ENCODE assay signal across 10 mouse cellular contexts in genomic region chr1:91207334-91208074, GRCm38 (mm10). TPM values are rescaled to one million over a fixed set of nuclear protein-coding genes. Genes with fewer than 3 reads are reported as not detected.
DNase-seq lines count a peak whose midpoint lies in the region; ATAC-seq and TF ChIP-seq lines count a peak whose summit lies in the region.
"Had no signal": no experiment of that assay in that cellular context is flagged by ENCODE, and none has a peak within 500 bp of the region (broad histone marks: within the 10 kb centered on the region; RNA-seq: fewer than 3 reads in every experiment).

No protein-coding gene starts in this region.

- intact Hi-C loops in left cerebral cortex, postnatal 10 days (cut with DNase I), result no loop called here

- H3K27ac ChIP-seq in liver, postnatal 0 days (ENCODE audit: low read depth), result peak overlapping the region; percentile 44; the same call in 1 of the 2 replicates
- H3K27ac ChIP-seq: embryonic facial prominence, embryonic 15.5 days had no signal

- no peaks in the 10 kb centered on the region for H3K9me3 ChIP-seq in liver, postnatal 0 days (ENCODE audit: low read length)
- H3K9me3 ChIP-seq: embryonic facial prominence, embryonic 15.5 days had no signal

- H3K79me2 ChIP-seq in myocyte (ENCODE audit: control insufficient read depth, insufficient read depth), result no peaks in the 10 kb centered on the region

- H3K36me3 ChIP-seq in liver, postnatal 0 days (replicated peaks; ENCODE audit: insufficient read depth, low read length), result no peaks in the 10 kb centered on the region
- no peaks in the 10 kb centered on the region for H3K36me3 ChIP-seq in myocyte (ENCODE audit: control insufficient read depth, insufficient read depth)
- H3K36me3 ChIP-seq: embryonic facial prominence, embryonic 15.5 days had no signal

- peak; percentile 33 to 37 for DNase-seq in cerebellum, postnatal 36 days
- DNase-seq in cerebellum, adult 11-12 months, result no peak
- no peak for DNase-seq in liver, postnatal 0 days
- DNase-seq in liver, result no peak
- DNase-seq in kidney, postnatal 4 days, result no peak
- no peak for DNase-seq in left cerebral cortex, postnatal 10 days (ENCODE audit: extremely low spot score in 1 of 2, low spot score in 2 of 2)
- DNase-seq: kidney, adult 11 months had no signal

- H3K4me3 ChIP-seq in liver, postnatal 0 days (ENCODE audit: low read depth, low read length), result no peak overlapping the region
- no peak overlapping the region for H3K4me3 ChIP-seq in myocyte
- H3K4me3 ChIP-seq: embryonic facial prominence, embryonic 15.5 days had no signal

- no peak for TF ChIP-seq CTCF in liver, postnatal 0 days (IDR thresholded peaks at IDR 0.05; ENCODE audit: low read depth)

- 64% methylated on average over 3 of the region's 3 CpGs for WGBS in liver, postnatal 0 days (ENCODE audit: insufficient replicate concordance)

- H3K4me1 ChIP-seq in liver, postnatal 0 days (ENCODE audit: insufficient read depth), result peaks cover 6% of the 10 kb centered on the region; the same call in 1 of the 2 replicates

- H3K9ac ChIP-seq in liver, postnatal 0 days (replicated peaks), result no peak overlapping the region
- H3K9ac ChIP-seq: embryonic facial prominence, embryonic 15.5 days had no signal

- H3K4me2 ChIP-seq in liver, postnatal 0 days (ENCODE audit: low read depth, low read length), result no peak overlapping the region
- no peak overlapping the region for H3K4me2 ChIP-seq in myocyte (ENCODE audit: low read depth)
- H3K4me2 ChIP-seq: embryonic facial prominence, embryonic 15.5 days had no signal

- TF ChIP-seq EP300 in liver, postnatal 0 days (IDR thresholded peaks at IDR 0.05; ENCODE audit: low read depth), result no peak

- peak; percentile 57; the same call in 1 of the 2 replicates for ATAC-seq in liver, postnatal 0 days
- peak; percentile 9; the same call in 1 of the 2 replicates for ATAC-seq in common myeloid progenitor, adult 5-6 weeks (replicated peaks; ENCODE audit: low read depth, poor library complexity, severe bottlenecking)

- no peaks in the 10 kb centered on the region for H3K27me3 ChIP-seq in liver, postnatal 0 days (ENCODE audit: insufficient read depth, low read length)
- H3K27me3 ChIP-seq in myocyte (ENCODE audit: control insufficient read depth, insufficient read depth, insufficient read length), result no peaks in the 10 kb centered on the region
- H3K27me3 ChIP-seq: embryonic facial prominence, embryonic 15.5 days had no signal

- H3ac ChIP-seq in myocyte (ENCODE audit: control insufficient read depth, insufficient read length), result no peak overlapping the region

- no peak for TF ChIP-seq POLR2A in myocyte (IDR thresholded peaks at IDR 0.05; ENCODE audit: insufficient read length, low read depth)

TF ChIP-seq in myocyte, 11 proteins besides CTCF, POLR2A, EP300 and RAD21:
- TF ChIP-seq CEBPB (IDR thresholded peaks at IDR 0.05; ENCODE audit: insufficient read depth, poor library complexity, severe bottlenecking) (peak; percentile 53; the same call in 1 of the 2 replicates), TCF3 (IDR thresholded peaks at IDR 0.05; ENCODE audit: insufficient read length, low read depth) (no peak), USF1 (IDR thresholded peaks at IDR 0.05; ENCODE audit: low read depth) (peak; percentile 11), POLR2AphosphoS2 (IDR thresholded peaks at IDR 0.05; ENCODE audit: insufficient read length, low read depth) (no peak), TCF12 (IDR thresholded peaks at IDR 0.05; ENCODE audit: insufficient read depth, poor library complexity, severe bottlenecking) (no peak), SRF (IDR thresholded peaks at IDR 0.05; ENCODE audit: control insufficient read depth, insufficient read length, low read depth) (no peak), MYOG (IDR thresholded peaks at IDR 0.05; ENCODE audit: control insufficient read depth in 1 of 3, insufficient read depth in 1 of 3, insufficient read length in 2 of 3, low read depth in 2 of 3) (no peak)

RNA-seq across cellular contexts. Expression of gene Ramp1, which starts 27.9 kb away (rescaled TPM):
- polyA plus RNA-seq in liver, postnatal 0 days (2015; fragmentation: Nextera tagmentation; extraction: Ambion mirVana), result 9.6 and 10.6 TPM in 2 replicates
- 89.1 and 108 TPM in 2 replicates for total RNA-seq in common myeloid progenitor, adult 5-6 weeks (2017)
- polyA plus RNA-seq in myocyte (2012; fragmentation: generic; extraction: Trizol), result 3.1 TPM
- total RNA-seq in left cerebral cortex, postnatal 10 days (2021), result 10 to 100 TPM; 33.9 to 37.5 TPM

RNA-seq across cellular contexts. Expression of gene Ube2f, which starts 42.6 kb away (rescaled TPM):
- polyA plus RNA-seq in liver, postnatal 0 days (2015; fragmentation: Nextera tagmentation; extraction: Ambion mirVana), result 49.1 and 53.0 TPM in 2 replicates
- 35.2 and 44.8 TPM in 2 replicates for total RNA-seq in common myeloid progenitor, adult 5-6 weeks (2017)
- polyA plus RNA-seq in myocyte (2012; fragmentation: generic; extraction: Trizol), result 70.3 TPM
- total RNA-seq in left cerebral cortex, postnatal 10 days (2021), result 10 to 100 TPM; 47.5 to 50.0 TPM

Comparison
In these comparisons a context has a peak if more than half of its experiments do, and no peak if none do; other contexts are left out.
1. DNase-seq: peak in cerebellum, postnatal 36 days (2 of 2); none in cerebellum, adult 11-12 months (single experiment), liver, postnatal 0 days (single experiment), liver (single experiment), kidney, postnatal 4 days (0 of 2) and left cerebral cortex, postnatal 10 days (0 of 2).